Mouse (Mus musculus) C2C12 (cell line): ENCODE measurements around the gene Wdfy3.

Experiments used
- CEBPB ChIP-seq: IDR thresholded peaks from one replicate; pipeline ENCODE4 v1.6.1; 2011; ENCODE audit warnings: low read depth, mild to moderate bottlenecking, control low read depth, moderate library complexity
- CTCF ChIP-seq: IDR thresholded peaks from one replicate; pipeline ENCODE4 v1.5.1; 2011; ENCODE audit not compliant: control insufficient read depth, insufficient read depth, insufficient read length
- MYOG ChIP-seq: IDR thresholded peaks from one replicate; pipeline ENCODE4 v1.6.1; 2011; ENCODE audit not compliant: control insufficient read depth, insufficient read length; ENCODE audit errors: extremely low read depth

DNA sequence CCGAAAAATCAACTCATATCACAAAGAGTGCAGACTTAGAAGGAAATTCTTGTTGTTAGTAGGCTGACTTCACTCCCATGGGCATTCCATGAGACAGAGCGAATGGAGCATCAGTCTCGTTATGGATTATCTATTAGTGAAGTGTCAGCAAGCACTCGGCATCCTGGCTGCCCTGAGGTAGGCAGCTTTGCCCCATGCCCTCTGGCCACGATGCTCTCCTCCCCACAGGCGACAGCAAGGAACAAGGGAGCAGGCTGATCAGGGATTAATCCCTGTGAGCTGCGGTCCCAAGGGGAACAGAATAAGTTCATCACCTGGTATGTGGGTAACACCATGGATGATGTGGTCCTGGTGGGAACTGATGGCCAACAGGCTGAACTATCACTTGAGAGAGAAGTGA lies 55.9 kb downstream of the Wdfy3 start:
- TF ChIP-seq CTCF = no peak
- no peak for TF ChIP-seq MYOG
- TF ChIP-seq CEBPB = no peak
